Mouse (Mus musculus): ENCODE data around the gene Kdm6b. TPM values are rescaled to one million over a fixed set of nuclear protein-coding genes. Genes with fewer than 3 reads are reported as not detected.
A peak's percentile ranks its signal among the peaks of the same experiment; 100 is the strongest.

The Kdm6b gene
- total and polyA plus RNA-seq, 3 experiments: 0.66 to 7.2 (median 5.7) TPM

DNA sequence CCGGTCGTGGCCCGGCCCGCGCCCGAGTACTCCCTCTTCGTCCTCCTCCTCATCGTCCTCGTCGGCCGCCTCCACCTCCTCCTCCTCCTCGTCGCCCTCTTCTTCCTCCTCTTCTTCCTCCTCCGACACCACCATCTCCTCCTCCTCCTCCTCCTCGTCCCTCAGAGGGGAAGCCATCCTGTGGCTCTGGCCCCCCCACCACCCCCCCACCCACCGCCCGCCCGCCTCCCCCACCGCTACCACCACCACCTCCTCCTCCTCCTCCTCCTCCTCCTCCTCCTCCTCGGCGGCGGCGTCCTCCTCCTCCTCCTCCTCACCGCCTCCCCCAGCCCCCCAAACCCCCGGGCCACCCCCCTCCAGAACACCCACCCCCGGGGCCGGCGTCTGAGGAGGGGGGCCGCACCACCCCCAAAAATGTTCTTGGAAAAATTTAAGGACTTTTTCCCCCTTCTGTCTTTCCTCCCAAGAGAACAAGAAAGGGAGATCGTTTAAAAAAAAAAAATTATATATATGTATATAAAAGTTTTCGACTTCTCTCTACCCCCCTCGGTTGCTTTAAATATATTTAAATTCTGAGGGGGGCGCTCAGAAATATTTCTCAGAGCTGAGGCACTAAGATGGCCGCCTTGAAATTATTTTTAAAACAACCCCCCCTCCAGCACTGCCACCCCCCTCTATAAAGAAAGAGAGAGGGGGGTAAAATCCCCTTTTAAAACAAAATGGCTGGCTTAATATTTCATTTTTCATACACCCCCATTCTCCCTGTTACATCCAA, 44.1 kb downstream of the Kdm6b start, which contains the start of gene Chd3:
Gene Chd3, minus strand, starts transcription at position 192 of the 775 bp plus-strand sequence.
- dilution Hi-C loops (cut with MboI; ENCODE audit: extremely low pct_ligation_motif_present, extremely low pct_unique_long_range_greater_than_20kb, low sequenced_read_pairs) (no loop called here), in situ Hi-C loops (cut with MboI; ENCODE audit: low pct_ligation_motif_present, low pct_unique_long_range_greater_than_20kb, low sequenced_read_pairs) (loop anchor here (5.0 kb wide), 2 partner anchors 37 to 102 kb away; no protein-coding TSS in a partner anchor)
- peak; percentile 29 for DNase-seq (ENCODE audit: extremely low read depth)
- no peaks in the 10 kb centered on the region for H3K9me3 ChIP-seq (replicated peaks; ENCODE audit: low read length)
- peak within 1 kb of the TSS; percentile 100 for H3K9ac ChIP-seq (ENCODE audit: insufficient read depth, low read depth)
- H3K79me2 ChIP-seq (replicated peaks; ENCODE audit: control insufficient read depth, extremely low read depth, insufficient read depth, poor library complexity, severe bottlenecking): peaks cover 3% of the 10 kb centered on the region; the same call in 1 of the 2 replicates
- peak within 1 kb of the TSS; percentile 96 for H3K4me2 ChIP-seq (ENCODE audit: insufficient read depth, low read depth, poor library complexity, severe bottlenecking)
- TF ChIP-seq ZNF384 (IDR thresholded peaks at IDR 0.05; ENCODE audit: low read depth, low read length) (peak; percentile 37), BHLHE40 (IDR thresholded peaks at IDR 0.05; ENCODE audit: low read depth, low read length) (no peak), KAT2A (IDR thresholded peaks at IDR 0.05; ENCODE audit: insufficient replicate concordance, low read length) (no peak), POLR2A (IDR thresholded peaks at IDR 0.05; ENCODE audit: low read depth, low read length) (0 out of 2 replicates have a peak, but pooled peaks have one; percentile 2), ETS1 (conservative IDR thresholded peaks at IDR 0.05; ENCODE audit: low read depth, low read length) (no peak), CHD2 (IDR thresholded peaks at IDR 0.05; ENCODE audit: low read length) (0 out of 2 replicates have a peak, but pooled peaks have one; percentile 31), CHD1 (IDR thresholded peaks at IDR 0.05; ENCODE audit: low read depth, low read length) (peak; percentile 79; the same call in 1 of the 2 replicates), ZMIZ1 (IDR thresholded peaks at IDR 0.05; ENCODE audit: low read depth, low read length) (no peak), MAZ (IDR thresholded peaks at IDR 0.05; ENCODE audit: low read depth, low read length) (peak; percentile 87), HCFC1 (IDR thresholded peaks at IDR 0.05; ENCODE audit: low read depth, low read length) (0 out of 2 replicates have a peak, but pooled peaks have one; percentile 33), MEF2A (IDR thresholded peaks at IDR 0.05; ENCODE audit: borderline replicate concordance, low read depth, low read length) (peak; percentile 23; the same call in 1 of the 2 replicates)
- peak within 1 kb of the TSS; percentile 76 to 84 (median 78) for H3K4me3 ChIP-seq (replicated peaks in 1 of 3; ENCODE audit: low read depth in 2 of 3, low read length in 2 of 3, poor library complexity in 1 of 3)
- peak within 1 kb of the TSS; percentile 49 for H3K27ac ChIP-seq (ENCODE audit: insufficient read depth, low read depth)
- H3K4me1 ChIP-seq (ENCODE audit: control insufficient read depth in 1 of 2, insufficient read depth in 2 of 2): peaks cover 7 to 36% of the 10 kb centered on the region in 2 experiments
- no peaks in the 10 kb centered on the region for H3K27me3 ChIP-seq (replicated peaks)
- H3K36me3 ChIP-seq (replicated peaks in 1 of 2; ENCODE audit: control insufficient read depth in 1 of 2, insufficient read depth in 1 of 2, low read length in 1 of 2): peaks cover 7 to 38% of the 10 kb centered on the region in 2 experiments

DNA sequence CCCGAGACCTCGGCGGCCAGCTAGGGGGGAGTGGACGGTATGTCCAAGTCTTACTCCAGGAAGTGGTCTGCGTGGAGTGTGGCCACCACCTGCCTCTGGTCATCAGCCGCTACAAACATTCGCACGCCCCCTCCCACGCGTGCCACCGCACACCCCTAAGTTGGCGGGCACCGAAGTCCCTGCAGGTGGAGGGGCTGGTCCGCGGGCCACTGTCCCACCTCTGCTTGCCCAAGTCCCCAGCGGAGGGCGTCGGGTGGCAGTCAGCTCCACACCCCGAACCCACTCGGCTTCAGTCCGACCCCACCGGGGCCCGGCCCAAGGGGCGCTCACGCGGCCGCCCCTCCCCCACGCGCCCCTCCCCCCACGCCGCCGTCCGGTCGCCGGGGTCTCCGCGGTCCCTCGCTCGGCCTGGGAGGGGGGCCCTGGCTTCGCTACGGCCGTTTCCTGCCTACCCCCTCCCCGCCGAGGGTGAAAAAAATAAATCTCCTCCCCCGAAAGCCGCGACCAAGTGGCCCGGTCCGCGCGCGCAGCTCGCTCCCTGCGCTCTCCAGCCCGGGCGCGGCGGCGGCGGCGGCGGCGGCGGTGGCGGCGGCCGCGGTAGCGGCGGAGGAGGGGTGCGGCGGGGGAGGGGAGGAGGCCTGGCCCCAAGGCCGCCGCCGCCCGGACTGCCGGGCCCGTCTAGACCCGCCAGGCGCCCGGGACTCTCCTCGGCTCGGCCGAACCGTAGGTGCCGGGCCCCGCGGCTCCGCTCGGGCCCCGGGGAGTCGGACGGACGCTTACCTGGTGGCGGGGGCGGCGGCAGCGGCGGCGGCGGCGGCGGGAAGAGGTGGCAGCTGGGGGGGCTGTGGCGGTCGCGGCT, 44.9 kb downstream of the Kdm6b start:
- Histone ChIP-seq H3K36me3 (replicated peaks in 1 of 2; ENCODE audit: control insufficient read depth in 1 of 2, insufficient read depth in 1 of 2, low read length in 1 of 2) (peaks cover 5 to 39% of the 10 kb centered on the region in 2 experiments), H3K27ac (ENCODE audit: insufficient read depth, low read depth) (peak overlapping the region; percentile 49), H3K79me2 (replicated peaks; ENCODE audit: control insufficient read depth, extremely low read depth, insufficient read depth, poor library complexity, severe bottlenecking) (peaks cover 3% of the 10 kb centered on the region; the same call in 1 of the 2 replicates), H3K9me3 (replicated peaks; ENCODE audit: low read length) (no peaks in the 10 kb centered on the region), H3K4me2 (ENCODE audit: insufficient read depth, low read depth, poor library complexity, severe bottlenecking) (peak overlapping the region; percentile 96), H3K4me1 (ENCODE audit: control insufficient read depth in 1 of 2, insufficient read depth in 2 of 2) (peaks cover 7 to 36% of the 10 kb centered on the region in 2 experiments), H3K4me3 (replicated peaks in 1 of 3; ENCODE audit: low read depth in 2 of 3, low read length in 2 of 3, poor library complexity in 1 of 3) (peak overlapping the region; percentile 76 to 84 (median 78)), H3K27me3 (replicated peaks) (no peaks in the 10 kb centered on the region), H3K9ac (ENCODE audit: insufficient read depth, low read depth) (peak overlapping the region; percentile 100)
- dilution Hi-C loops (cut with MboI; ENCODE audit: extremely low pct_ligation_motif_present, extremely low pct_unique_long_range_greater_than_20kb, low sequenced_read_pairs) (no loop called here), in situ Hi-C loops (cut with MboI; ENCODE audit: low pct_ligation_motif_present, low pct_unique_long_range_greater_than_20kb, low sequenced_read_pairs) (loop anchor here (5.0 kb wide), 2 partner anchors 36 to 101 kb away; no protein-coding TSS in a partner anchor)
- TF ChIP-seq POLR2A (IDR thresholded peaks at IDR 0.05; ENCODE audit: low read depth, low read length) (peak; percentile 26; the same call in 1 of the 2 replicates), SIN3A (IDR thresholded peaks at IDR 0.05; ENCODE audit: low read length) (peak; percentile 57; the same call in 1 of the 2 replicates), CHD2 (IDR thresholded peaks at IDR 0.05; ENCODE audit: low read length) (peak; percentile 94), MYC (IDR thresholded peaks at IDR 0.05; ENCODE audit: low read depth, low read length) (no peak), ZNF384 (IDR thresholded peaks at IDR 0.05; ENCODE audit: low read depth, low read length) (peak; percentile 79), NRF1 (IDR thresholded peaks at IDR 0.05; ENCODE audit: low read depth, low read length) (peak; percentile 58; the same call in 1 of the 2 replicates), ETS1 (conservative IDR thresholded peaks at IDR 0.05; ENCODE audit: low read depth, low read length) (no peak), GABPA (IDR thresholded peaks at IDR 0.05; ENCODE audit: insufficient replicate concordance, low read depth, low read length) (no peak), ELF1 (IDR thresholded peaks at IDR 0.05; ENCODE audit: low read depth, low read length) (peak; percentile 25; the same call in 1 of the 2 replicates), MAFK (IDR thresholded peaks at IDR 0.05; ENCODE audit: insufficient replicate concordance, low read length) (no peak), HCFC1 (IDR thresholded peaks at IDR 0.05; ENCODE audit: low read depth, low read length) (no peak; the same call in 1 of the 2 replicates)
- peak; percentile 23 for DNase-seq (ENCODE audit: extremely low read depth)
